Mouse (Mus musculus): ENCODE results near the gene St14.

- TF ChIP-seq POLR2A (IDR thresholded peaks at IDR 0.05; ENCODE audit: insufficient read length, low read depth) (no peak), CEBPB (IDR thresholded peaks at IDR 0.05; ENCODE audit: insufficient read depth, poor library complexity, severe bottlenecking) (no peak), MAX (IDR thresholded peaks at IDR 0.05; ENCODE audit: low read depth) (no peak), E2F4 (IDR thresholded peaks at IDR 0.05; ENCODE audit: insufficient read depth) (no peak), POLR2AphosphoS2 (IDR thresholded peaks at IDR 0.05; ENCODE audit: insufficient read length, low read depth) (no peak), USF1 (IDR thresholded peaks at IDR 0.05; ENCODE audit: low read depth) (no peak), MYOD1 (IDR thresholded peaks at IDR 0.05; ENCODE audit: control insufficient read depth in 1 of 3, insufficient read length in 2 of 3, low read depth in 2 of 3) (no peak), REST (IDR thresholded peaks at IDR 0.05; ENCODE audit: insufficient read depth, insufficient read length) (no peak)
These were observed 11.1 kb downstream of the St14 start for GRCm38 (mm10) chr9:31120533-31120915.
